In the genomic region with DNA sequence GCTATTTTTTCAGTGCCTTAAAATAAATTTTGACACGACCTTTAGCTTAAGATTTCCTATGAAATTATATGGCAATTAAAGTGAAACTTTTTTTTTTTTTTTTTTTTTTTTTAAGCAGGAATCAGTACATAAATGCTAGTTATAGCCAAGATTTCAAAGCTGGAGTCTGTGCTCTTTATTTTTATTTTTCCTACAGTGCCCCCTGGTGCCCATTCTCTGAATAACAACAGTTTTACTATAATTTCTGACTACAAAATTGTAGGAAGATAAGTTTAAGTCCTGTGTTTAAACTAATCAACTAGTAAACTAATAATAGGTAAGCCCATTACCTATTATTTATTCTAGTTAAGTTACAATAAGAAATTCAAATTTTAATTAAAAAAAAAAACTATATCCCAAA, we compare ENCODE assay signal across 9 mouse cellular contexts.
A peak's percentile ranks its signal among the peaks of the same experiment; 100 is the strongest.
DNase-seq lines count a peak whose midpoint lies in the region; ATAC-seq and TF ChIP-seq lines count a peak whose summit lies in the region.
"Had no signal": no experiment of that assay in that cellular context is flagged by ENCODE, and none has a peak within 500 bp of the region (broad histone marks: within the 10 kb centered on the region; RNA-seq: fewer than 3 reads in every experiment).

No protein-coding gene starts in this region.

- no peak for TF ChIP-seq POLR2A in kidney, adult 2 months (IDR thresholded peaks at IDR 0.05; ENCODE audit: low read depth, low read length)

- H3K36me3 ChIP-seq in kidney, adult 2 months (ENCODE audit: control insufficient read depth, insufficient read depth, low read length) = no peaks in the 10 kb centered on the region
- no peaks in the 10 kb centered on the region; the same call in 1 of the 2 replicates for H3K36me3 ChIP-seq in kidney, embryonic 15.5 days
- H3K36me3 ChIP-seq: embryonic facial prominence, embryonic 13.5 days had no signal

- H3K27ac ChIP-seq in kidney, adult 2 months (ENCODE audit: insufficient read depth, low read depth, low read length) = no peak overlapping the region
- H3K27ac ChIP-seq in kidney, embryonic 15.5 days = no peak overlapping the region
- H3K27ac ChIP-seq: embryonic facial prominence, embryonic 13.5 days had no signal

- TF ChIP-seq CTCF in kidney, adult 2 months (conservative IDR thresholded peaks at IDR 0.05; ENCODE audit: insufficient read depth, insufficient read length, low read depth, low read length) = no peak

- ATAC-seq in kidney, embryonic 15.5 days (replicated peaks; ENCODE audit: low FRiP score) = no peak

- no peaks in the 10 kb centered on the region for H3K27me3 ChIP-seq in kidney, adult 2 months (replicated peaks; ENCODE audit: control insufficient read depth, insufficient read depth, low read length)
- no peaks in the 10 kb centered on the region for H3K27me3 ChIP-seq in kidney, embryonic 15.5 days
- H3K27me3 ChIP-seq: embryonic facial prominence, embryonic 13.5 days had no signal

- no peak overlapping the region for H3K4me2 ChIP-seq in kidney, embryonic 15.5 days
- H3K4me2 ChIP-seq: embryonic facial prominence, embryonic 13.5 days had no signal

- 4% methylated on average over 1 of the region's 1 CpGs for WGBS in kidney, adult 2 months
- WGBS in kidney, embryonic 15.5 days = 14% methylated on average over 1 of the region's 1 CpGs

- H3K9ac ChIP-seq in kidney, embryonic 15.5 days = no peak overlapping the region
- H3K9ac ChIP-seq: embryonic facial prominence, embryonic 13.5 days had no signal

- no peak overlapping the region for H3K4me3 ChIP-seq in kidney, adult 2 months (ENCODE audit: insufficient read depth, low read depth, low read length)
- no peak overlapping the region for H3K4me3 ChIP-seq in kidney, embryonic 15.5 days (replicated peaks)
- H3K4me3 ChIP-seq: embryonic facial prominence, embryonic 13.5 days had no signal

- no peaks in the 10 kb centered on the region for H3K9me3 ChIP-seq in kidney, embryonic 15.5 days (replicated peaks)
- H3K9me3 ChIP-seq: embryonic facial prominence, embryonic 13.5 days had no signal

- DNase-seq in adrenal gland, adult 18-20 months (ENCODE audit: low spot score in 2 of 2) = peak; percentile 32 to 42
- no peak for DNase-seq in adrenal gland, postnatal 25 days
- peak; percentile 42 for DNase-seq in kidney, adult 2 months
- peak; percentile 21 for DNase-seq in thymus, postnatal 4 days
- DNase-seq in thymus, postnatal 25 days = no peak
- peak; percentile 21 to 53 for DNase-seq in kidney, postnatal 36 days
- peak; percentile 36 for DNase-seq in retina, postnatal 7 days (ENCODE audit: low read depth, low spot score)

- H3K4me1 ChIP-seq in kidney, adult 2 months (ENCODE audit: control insufficient read depth, insufficient read depth, low read length) = no peaks in the 10 kb centered on the region
- no peaks in the 10 kb centered on the region for H3K4me1 ChIP-seq in kidney, embryonic 15.5 days

Comparison
In these comparisons a context has a peak if more than half of its experiments do, and no peak if none do; other contexts are left out.
1. DNase-seq: peak in adrenal gland, adult 18-20 months (2 of 2), kidney, adult 2 months (single experiment), thymus, postnatal 4 days (single experiment), kidney, postnatal 36 days (2 of 2) and retina, postnatal 7 days (single experiment); none in adrenal gland, postnatal 25 days (single experiment) and thymus, postnatal 25 days (single experiment).